Mouse (Mus musculus): ENCODE results near the gene Srbd1. TPM values are rescaled to one million over a fixed set of nuclear protein-coding genes. Genes with fewer than 3 reads are reported as not detected.
A peak's percentile ranks its signal among the peaks of the same experiment; 100 is the strongest.

Gene Srbd1
- polyA plus RNA-seq, 1 experiment from 2014 or later = 18.8 TPM

- no peaks in the 10 kb centered on the region for H3K27me3 ChIP-seq (ENCODE audit: insufficient read depth, poor library complexity, severe bottlenecking)
- no peak overlapping the region for H3K27ac ChIP-seq
- H3K4me1 ChIP-seq (replicated peaks) = peaks cover 19% of the 10 kb centered on the region; the same call in 1 of the 2 replicates
- WGBS = 73% methylated on average over 4 of the region's 4 CpGs
- no peaks in the 10 kb centered on the region for H3K9me3 ChIP-seq
- no peak for DNase-seq (ENCODE audit: low spot score)
- peaks cover 24% of the 10 kb centered on the region for H3K36me3 ChIP-seq
- H3K4me3 ChIP-seq = no peak overlapping the region
Measured at GRCm38 (mm10) chr17:85987531-85987930, 157.4 kb downstream of the Srbd1 start.

DNA sequence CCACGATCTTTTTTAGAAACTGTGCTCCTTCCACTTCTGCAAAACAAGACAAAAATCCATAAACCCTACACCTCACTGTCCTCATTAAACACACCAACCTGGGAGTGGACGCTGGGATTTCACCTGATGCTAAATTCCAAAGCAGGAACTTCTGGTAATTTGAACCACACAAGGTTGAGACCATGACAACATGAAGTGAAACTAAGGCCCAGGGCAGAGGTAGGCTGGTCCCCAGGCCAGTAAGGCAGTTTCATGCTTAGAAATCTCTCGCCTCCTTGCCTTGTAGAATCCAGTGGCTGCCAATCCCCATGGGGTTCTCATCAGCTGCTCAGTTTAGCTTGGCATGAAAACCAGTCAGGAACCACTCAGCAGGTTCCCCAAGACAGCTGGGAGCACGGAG, 158.4 kb downstream of the Srbd1 start:
- Histone ChIP-seq H3K36me3 (peaks cover 27% of the 10 kb centered on the region), H3K27ac (no peak overlapping the region), H3K27me3 (ENCODE audit: insufficient read depth, poor library complexity, severe bottlenecking) (no peaks in the 10 kb centered on the region), H3K9me3 (no peaks in the 10 kb centered on the region), H3K4me3 (no peak overlapping the region), H3K4me1 (replicated peaks) (peaks cover 19% of the 10 kb centered on the region; the same call in 1 of the 2 replicates)
- WGBS = 79% methylated on average over 4 of the region's 4 CpGs
- no peak for DNase-seq (ENCODE audit: low spot score)

DNA sequence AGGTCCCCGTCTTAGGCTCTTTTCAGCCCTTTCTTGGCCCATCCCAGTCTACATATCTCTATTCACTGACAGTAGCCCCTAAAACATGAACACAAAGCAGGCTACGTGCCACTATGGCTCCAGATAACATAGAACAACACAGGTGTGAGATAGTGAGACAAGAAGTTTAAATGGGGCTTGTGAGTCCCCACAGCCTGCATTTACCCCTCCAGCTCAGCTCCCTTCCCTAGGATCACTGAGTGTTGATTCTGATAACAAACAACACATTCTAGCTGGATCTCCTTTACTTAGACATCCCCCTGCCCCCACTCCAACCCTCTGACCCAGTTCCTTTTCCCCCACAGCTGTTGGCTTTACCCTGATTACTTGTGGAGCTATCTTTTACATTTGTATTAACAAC, 158.8 kb downstream of the Srbd1 start:
- WGBS = 80% methylated on average over 2 of the region's 2 CpGs
- Histone ChIP-seq H3K36me3 (peaks cover 27% of the 10 kb centered on the region), H3K27me3 (ENCODE audit: insufficient read depth, poor library complexity, severe bottlenecking) (no peaks in the 10 kb centered on the region), H3K4me1 (replicated peaks) (peaks cover 19% of the 10 kb centered on the region; the same call in 1 of the 2 replicates), H3K4me3 (no peak overlapping the region), H3K9me3 (no peaks in the 10 kb centered on the region), H3K27ac (no peak overlapping the region)
- no peak for DNase-seq (ENCODE audit: low spot score)

- no peak overlapping the region for H3K4me3 ChIP-seq
- DNase-seq (ENCODE audit: low spot score) = no peak
- peaks cover 27% of the 10 kb centered on the region for H3K36me3 ChIP-seq
- no peaks in the 10 kb centered on the region for H3K27me3 ChIP-seq (ENCODE audit: insufficient read depth, poor library complexity, severe bottlenecking)
- no peak overlapping the region for H3K27ac ChIP-seq
- 66% methylated on average over 11 of the region's 11 CpGs for WGBS
- peaks cover 19% of the 10 kb centered on the region; the same call in 1 of the 2 replicates for H3K4me1 ChIP-seq (replicated peaks)
- H3K9me3 ChIP-seq = no peaks in the 10 kb centered on the region
Measured at GRCm38 (mm10) chr17:85985131-85985530, 159.8 kb downstream of the Srbd1 start.

GRCm38 (mm10) chr17:85982271-85982670, 162.7 kb downstream of the Srbd1 start:
- no peak for DNase-seq (ENCODE audit: low spot score)
- peaks cover 19% of the 10 kb centered on the region; the same call in 1 of the 2 replicates for H3K4me1 ChIP-seq (replicated peaks)
- H3K27me3 ChIP-seq (ENCODE audit: insufficient read depth, poor library complexity, severe bottlenecking) = no peaks in the 10 kb centered on the region
- no peak overlapping the region for H3K27ac ChIP-seq
- no peak overlapping the region for H3K4me3 ChIP-seq
- H3K9me3 ChIP-seq = no peaks in the 10 kb centered on the region
- H3K36me3 ChIP-seq = peaks cover 19% of the 10 kb centered on the region
- WGBS = 97% methylated on average over 4 of the region's 4 CpGs

DNA sequence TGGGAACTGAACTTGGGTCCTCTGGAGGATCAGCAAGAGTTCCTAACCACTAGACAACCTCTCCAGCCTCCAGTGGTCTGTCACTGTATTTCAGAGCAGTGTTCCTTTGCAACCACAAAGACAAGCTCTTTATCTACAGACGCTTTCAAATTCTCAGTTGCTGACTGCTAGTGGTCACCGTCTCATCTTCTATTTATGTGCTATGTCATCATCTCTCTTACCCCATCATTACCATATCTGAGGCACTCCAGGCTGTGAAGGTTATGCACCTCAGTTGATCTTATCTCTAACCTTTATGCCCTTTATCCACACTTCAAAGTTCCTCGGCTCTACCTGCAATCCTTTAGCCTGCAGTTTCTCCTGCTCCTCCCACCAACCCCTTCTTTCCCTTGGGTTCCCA, 163.1 kb downstream of the Srbd1 start:
- DNase-seq (ENCODE audit: low spot score) = no peak
- no peak overlapping the region for H3K27ac ChIP-seq
- H3K27me3 ChIP-seq (ENCODE audit: insufficient read depth, poor library complexity, severe bottlenecking) = no peaks in the 10 kb centered on the region
- WGBS = 98% methylated on average over 3 of the region's 3 CpGs
- peaks cover 19% of the 10 kb centered on the region for H3K36me3 ChIP-seq
- no peak overlapping the region for H3K4me3 ChIP-seq
- no peaks in the 10 kb centered on the region for H3K9me3 ChIP-seq
- peaks cover 15% of the 10 kb centered on the region; the same call in 1 of the 2 replicates for H3K4me1 ChIP-seq (replicated peaks)

DNA sequence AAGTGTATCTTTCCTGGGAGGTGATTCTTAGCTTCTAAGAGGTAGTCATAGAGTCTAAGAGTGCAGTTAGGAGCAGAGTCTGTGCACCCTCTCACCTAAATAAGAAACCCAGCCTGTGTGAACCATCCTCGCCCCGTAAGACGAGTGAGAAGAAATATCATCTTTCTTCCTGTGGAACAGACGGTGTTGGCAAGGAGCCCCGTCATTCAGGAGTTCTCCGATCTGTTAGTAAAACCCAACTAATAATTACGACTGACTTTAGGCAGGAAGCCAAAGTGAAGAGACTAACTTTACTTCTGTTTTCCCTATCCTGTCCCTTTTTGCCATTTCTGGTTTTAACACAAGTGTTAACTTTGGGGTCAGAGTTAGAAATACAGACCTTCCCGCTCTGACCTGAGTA, 166.1 kb downstream of the Srbd1 start:
- WGBS = 86% methylated on average over 8 of the region's 8 CpGs
- peaks cover 10% of the 10 kb centered on the region for H3K36me3 ChIP-seq
- no peak overlapping the region for H3K4me3 ChIP-seq
- H3K4me1 ChIP-seq (replicated peaks) = no peaks in the 10 kb centered on the region
- DNase-seq (ENCODE audit: low spot score) = no peak
- no peaks in the 10 kb centered on the region for H3K27me3 ChIP-seq (ENCODE audit: insufficient read depth, poor library complexity, severe bottlenecking)
- no peaks in the 10 kb centered on the region for H3K9me3 ChIP-seq
- no peak overlapping the region for H3K27ac ChIP-seq

- H3K36me3 ChIP-seq = no peaks in the 10 kb centered on the region
- no peak for DNase-seq (ENCODE audit: low spot score)
- H3K27ac ChIP-seq = no peak overlapping the region
- no peaks in the 10 kb centered on the region for H3K9me3 ChIP-seq
- H3K4me3 ChIP-seq = no peak overlapping the region
- peaks cover 13% of the 10 kb centered on the region for H3K4me1 ChIP-seq (replicated peaks)
- WGBS = 79% methylated on average over 5 of the region's 5 CpGs
- H3K27me3 ChIP-seq (ENCODE audit: insufficient read depth, poor library complexity, severe bottlenecking) = no peaks in the 10 kb centered on the region
Measured at GRCm38 (mm10) chr17:85975077-85975476, 169.9 kb downstream of the Srbd1 start.

DNA sequence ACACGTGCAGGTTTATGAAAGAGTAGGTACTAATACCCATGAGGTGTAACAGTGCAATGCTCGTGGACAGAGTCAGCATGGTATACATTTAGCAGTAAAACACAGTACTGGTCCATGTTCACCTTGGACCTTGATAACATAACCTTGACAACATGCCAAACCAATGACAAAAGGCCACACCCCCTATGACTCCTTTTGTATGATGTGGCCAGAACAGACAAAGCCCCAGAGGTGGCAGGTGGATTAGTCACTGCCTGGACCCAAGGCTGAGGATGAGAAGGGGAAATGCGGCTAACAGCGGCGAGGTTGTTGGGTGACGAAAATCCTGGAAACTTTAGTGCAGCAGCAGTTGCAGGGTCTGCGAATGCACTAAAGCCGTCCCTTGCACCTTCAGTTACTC, 170.4 kb downstream of the Srbd1 start:
- H3K27me3 ChIP-seq (ENCODE audit: insufficient read depth, poor library complexity, severe bottlenecking) = no peaks in the 10 kb centered on the region
- H3K36me3 ChIP-seq = no peaks in the 10 kb centered on the region
- H3K4me3 ChIP-seq = no peak overlapping the region
- H3K4me1 ChIP-seq (replicated peaks) = peaks cover 13% of the 10 kb centered on the region
- DNase-seq (ENCODE audit: low spot score) = no peak
- no peaks in the 10 kb centered on the region for H3K9me3 ChIP-seq
- 92% methylated on average over 8 of the region's 8 CpGs for WGBS
- no peak overlapping the region for H3K27ac ChIP-seq

- H3K27me3 ChIP-seq (ENCODE audit: insufficient read depth, poor library complexity, severe bottlenecking) = no peaks in the 10 kb centered on the region
- 0 out of 2 replicates have a peak overlapping the region, but pooled peaks have one; percentile 16 for H3K27ac ChIP-seq
- WGBS = 29% methylated on average over 4 of the region's 4 CpGs
- H3K36me3 ChIP-seq = no peaks in the 10 kb centered on the region
- DNase-seq (ENCODE audit: low spot score) = peak; percentile 21
- no peaks in the 10 kb centered on the region for H3K9me3 ChIP-seq
- no peak overlapping the region for H3K4me3 ChIP-seq
- H3K4me1 ChIP-seq (replicated peaks) = peaks cover 13% of the 10 kb centered on the region
Measured at GRCm38 (mm10) chr17:85971120-85971519, 173.9 kb downstream of the Srbd1 start.

DNA sequence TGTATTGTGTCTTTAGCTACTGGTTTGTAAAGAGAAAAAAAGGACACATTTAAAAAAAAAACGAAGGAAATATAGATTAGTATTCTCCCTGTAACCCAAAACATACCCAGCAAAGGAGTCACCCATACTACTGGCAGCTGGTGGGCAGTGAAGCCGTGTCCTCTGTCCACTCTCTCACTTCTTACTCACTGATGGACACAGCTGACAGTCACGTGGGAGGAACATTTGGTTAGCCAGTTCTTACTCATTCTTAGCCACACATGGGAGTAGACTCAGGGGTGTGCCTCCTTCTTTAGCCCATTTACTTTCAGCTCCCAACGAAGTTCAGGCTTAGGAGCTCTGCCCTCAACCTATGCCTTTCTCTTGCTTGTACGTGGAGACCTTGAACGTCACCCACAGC, 183.3 kb downstream of the Srbd1 start:
- DNase-seq (ENCODE audit: low spot score) = no peak
- Histone ChIP-seq H3K9me3 (no peaks in the 10 kb centered on the region), H3K4me3 (no peak overlapping the region), H3K27me3 (ENCODE audit: insufficient read depth, poor library complexity, severe bottlenecking) (no peaks in the 10 kb centered on the region), H3K27ac (no peak overlapping the region), H3K36me3 (no peaks in the 10 kb centered on the region), H3K4me1 (replicated peaks) (peaks cover 4% of the 10 kb centered on the region; the same call in 1 of the 2 replicates)
- WGBS = 70% methylated on average over 6 of the region's 6 CpGs

DNA sequence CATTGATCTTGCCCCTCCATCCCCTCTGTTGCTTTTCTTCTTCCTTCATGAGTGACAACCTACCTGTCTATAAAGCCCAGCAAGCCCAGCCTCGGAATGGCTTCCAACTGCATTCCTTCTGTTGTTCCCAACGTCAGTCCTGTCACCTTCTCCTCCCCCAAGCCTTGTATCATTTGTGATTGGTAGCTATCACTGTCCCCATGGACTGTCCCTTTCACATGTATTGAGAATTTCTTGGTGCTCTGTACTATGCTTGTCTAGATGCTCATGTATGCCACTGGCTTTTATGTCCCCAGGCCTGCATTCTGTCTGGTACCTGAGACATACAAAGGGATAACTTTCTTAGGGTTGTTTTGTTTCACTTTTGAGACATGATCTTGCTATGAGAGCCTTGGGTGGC, 193.2 kb downstream of the Srbd1 start:
- H3K27me3 ChIP-seq (ENCODE audit: insufficient read depth, poor library complexity, severe bottlenecking) = peaks cover 16% of the 10 kb centered on the region
- 59% methylated on average over 2 of the region's 2 CpGs for WGBS
- H3K9me3 ChIP-seq = no peaks in the 10 kb centered on the region
- H3K27ac ChIP-seq = no peak overlapping the region
- no peaks in the 10 kb centered on the region for H3K36me3 ChIP-seq
- H3K4me3 ChIP-seq = no peak overlapping the region
- peaks cover 25% of the 10 kb centered on the region for H3K4me1 ChIP-seq (replicated peaks)
- no peak for DNase-seq (ENCODE audit: low spot score)

DNA sequence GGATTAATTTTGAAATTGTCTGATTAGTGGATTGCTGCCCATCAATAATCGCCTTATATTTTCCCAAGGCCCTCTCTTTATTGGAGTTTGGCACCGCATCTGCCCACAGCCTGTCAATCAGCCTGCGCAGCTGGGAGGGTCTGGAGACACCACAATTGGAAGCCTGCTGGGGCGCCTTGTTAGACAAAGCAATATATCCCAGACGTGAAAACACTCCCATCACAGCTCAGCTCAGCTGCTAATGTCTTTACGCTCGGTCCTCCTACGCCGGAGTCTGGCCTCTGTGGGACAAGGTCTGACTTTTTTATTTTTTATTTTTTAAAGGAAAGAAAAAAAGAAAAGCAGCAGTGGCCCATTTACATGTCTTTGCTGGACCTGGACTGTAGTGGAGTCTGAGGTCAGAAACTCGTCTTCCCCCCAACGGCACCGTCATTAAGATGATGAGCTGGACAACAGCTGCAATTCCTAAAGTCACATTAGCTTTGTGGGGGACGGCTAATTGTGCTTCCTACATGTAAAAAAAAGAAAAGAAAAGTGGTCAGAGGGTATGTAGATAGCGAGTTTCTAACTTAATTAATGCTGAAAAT, 195.0 kb downstream of the Srbd1 start:
- DNase-seq (ENCODE audit: low spot score) = peak; percentile 64
- Histone ChIP-seq H3K27ac (peak overlapping the region; percentile 50; the same call in 1 of the 2 replicates), H3K4me3 (no peak overlapping the region), H3K4me1 (replicated peaks) (peaks cover 25% of the 10 kb centered on the region), H3K36me3 (no peaks in the 10 kb centered on the region), H3K27me3 (ENCODE audit: insufficient read depth, poor library complexity, severe bottlenecking) (peaks cover 19% of the 10 kb centered on the region), H3K9me3 (no peaks in the 10 kb centered on the region)
- 25% methylated on average over 14 of the region's 14 CpGs for WGBS
